Mouse (Mus musculus) T-helper 1 cell (primary cell): ENCODE measurements around the gene Gm10184.
"Not testable (repeated sequence)": the region's sequence is repeated elsewhere in the genome, so short reads cannot be mapped to it uniquely, and the experiment has no call there.

Source experiments
- in situ Hi-C: fragments of 300-600 bp; cut with MboI, MseI; formaldehyde crosslinking; loops from one replicate; pipeline ENCODE4 v1.15.1; 2025; ENCODE audit warnings: high pct_unique_total_duplicates

Gene Gm10184

DNA sequence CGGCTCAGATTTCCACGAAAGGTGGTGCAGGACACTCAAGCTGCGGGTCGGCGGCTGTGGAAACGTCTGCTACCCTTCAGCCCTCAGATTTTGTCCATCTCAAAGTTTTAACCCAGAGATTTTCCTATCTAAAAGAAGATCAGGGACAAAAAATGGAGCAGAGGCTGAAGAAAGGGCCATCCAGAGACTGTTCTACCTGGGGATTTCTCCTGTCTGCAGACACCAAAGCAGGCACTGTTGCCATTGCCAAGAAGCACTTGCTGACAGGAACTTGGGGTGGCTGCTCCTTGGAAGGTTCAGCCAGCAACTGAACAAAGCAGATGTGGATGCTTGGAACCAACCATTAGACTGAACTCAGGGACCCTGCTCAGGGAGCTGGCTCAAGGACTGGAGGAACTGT, at the start of gene Gm10184:
Gene Gm10184 (minus strand): TSS at position 101 of the 400 bp plus-strand sequence.
- in situ Hi-C loops: no loop called here

DNA sequence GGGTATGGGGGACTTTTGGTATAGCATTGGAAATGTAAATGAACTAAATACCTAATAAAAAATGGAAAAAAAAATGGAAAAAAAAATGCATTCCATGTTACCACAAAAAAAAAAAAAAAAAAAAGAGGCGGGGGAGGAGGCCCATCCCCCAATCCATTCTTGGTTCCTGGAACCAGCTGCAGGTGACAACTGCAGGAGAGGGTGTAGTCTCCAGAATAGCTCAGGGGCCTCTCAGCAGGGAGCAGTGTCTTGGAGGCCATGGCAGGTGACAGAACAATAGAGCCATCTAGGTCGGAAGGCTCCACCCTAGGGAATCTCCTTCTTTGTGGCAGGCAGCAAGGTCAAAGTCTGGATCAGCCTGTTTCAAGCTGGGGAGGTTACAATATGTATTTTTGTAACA, 23.7 kb upstream of the Gm10184 start:
- in situ Hi-C loops: no loop called here

DNA sequence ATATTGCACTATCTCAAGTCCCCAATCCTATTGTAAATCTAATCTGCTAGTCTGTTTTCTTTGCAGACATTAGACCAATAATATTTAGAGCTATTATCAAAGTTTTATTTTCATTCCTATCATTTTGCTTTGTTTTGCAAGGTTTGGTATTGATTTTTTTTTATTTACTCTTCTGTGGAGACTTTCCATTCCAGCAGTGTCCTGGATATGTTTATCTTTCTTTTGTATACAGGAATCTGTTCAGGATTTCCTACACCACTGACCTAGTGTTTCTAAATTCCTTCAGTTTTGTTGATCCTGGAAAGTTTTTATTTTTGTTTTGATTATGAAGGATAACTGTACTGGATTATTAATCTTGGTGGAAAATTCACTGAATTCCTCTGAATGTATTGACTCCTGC, 2.6 kb downstream of the Gm10184 start:
- in situ Hi-C loops: no loop called here

DNA sequence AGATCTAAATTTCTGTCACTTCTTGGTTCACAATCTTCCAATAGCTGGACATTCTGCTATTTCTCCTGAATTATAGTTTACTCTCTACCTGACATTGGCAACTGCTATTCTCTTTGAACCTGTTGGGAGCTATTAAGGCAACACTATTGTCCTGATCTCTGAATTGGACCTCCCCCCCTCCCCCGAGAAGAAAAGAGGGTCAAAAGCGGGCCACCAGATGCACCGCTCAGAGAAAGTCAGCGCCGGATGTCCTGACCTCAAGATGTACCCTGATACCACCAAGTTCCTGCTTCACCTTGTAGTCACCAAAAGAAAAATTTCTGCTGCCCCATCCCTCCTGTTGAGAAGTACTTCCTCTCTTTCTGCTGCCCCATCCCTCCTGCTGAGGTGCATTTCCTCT, 5.5 kb downstream of the Gm10184 start:
- in situ Hi-C loops: not testable (repeated sequence)

DNA sequence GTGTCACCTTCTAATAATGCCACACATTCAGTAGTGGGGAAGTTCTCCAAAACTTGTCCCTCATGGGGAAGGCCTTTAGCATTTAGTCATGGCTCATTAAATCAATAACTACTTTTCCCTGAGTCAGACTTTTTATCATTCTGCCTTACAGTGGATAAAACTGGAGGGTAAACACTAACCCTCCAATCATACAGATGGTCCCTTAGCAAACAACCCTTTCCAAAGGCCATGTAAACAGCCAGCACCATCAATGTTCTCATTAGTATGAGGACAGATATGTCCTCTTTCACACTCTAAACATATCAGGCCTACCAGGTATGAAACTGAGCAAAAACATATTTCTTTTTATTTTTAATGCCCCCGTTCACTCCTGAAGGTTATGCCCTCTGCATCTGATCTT, 7.5 kb downstream of the Gm10184 start:
- in situ Hi-C loops: no loop called here

DNA sequence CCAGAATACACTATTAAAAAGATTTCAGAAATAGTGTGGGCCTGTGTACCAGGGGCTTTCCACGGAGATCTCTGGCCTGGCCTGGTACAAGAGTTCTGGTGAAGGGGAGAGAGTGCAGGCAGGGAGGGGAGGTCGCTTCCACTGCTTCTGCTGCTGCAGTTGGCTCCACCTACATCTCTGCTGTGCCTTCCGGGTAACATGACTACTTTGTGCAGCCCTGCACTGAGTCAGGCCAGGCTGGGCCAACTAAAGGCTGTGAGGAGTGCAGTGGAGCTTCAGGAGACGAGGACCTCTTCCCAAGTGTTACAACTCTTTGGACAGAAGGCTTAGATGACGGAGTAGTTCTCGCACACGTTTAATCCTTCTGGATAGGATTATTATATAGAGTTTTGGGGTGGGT, 9.6 kb downstream of the Gm10184 start:
- in situ Hi-C loops: no loop called here

DNA sequence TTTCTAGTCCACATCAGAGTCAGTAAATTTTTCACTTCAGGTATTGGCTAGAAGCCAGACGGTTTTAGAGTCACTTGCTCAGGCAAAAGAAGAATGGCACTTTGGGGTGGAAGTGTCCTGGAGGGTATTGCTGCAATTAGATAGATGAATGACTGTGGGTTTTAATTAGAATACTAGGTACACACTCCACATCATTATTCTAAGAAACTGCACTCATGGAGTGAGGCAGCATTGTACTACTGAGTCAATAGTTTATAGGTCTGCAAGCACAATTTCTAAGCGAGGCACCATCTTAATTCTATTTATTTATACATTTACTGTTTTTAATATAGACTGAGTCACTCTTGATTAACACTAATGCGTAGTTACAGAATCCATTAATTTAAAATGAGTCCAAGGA, 10.4 kb downstream of the Gm10184 start:
- in situ Hi-C loops: no loop called here

DNA sequence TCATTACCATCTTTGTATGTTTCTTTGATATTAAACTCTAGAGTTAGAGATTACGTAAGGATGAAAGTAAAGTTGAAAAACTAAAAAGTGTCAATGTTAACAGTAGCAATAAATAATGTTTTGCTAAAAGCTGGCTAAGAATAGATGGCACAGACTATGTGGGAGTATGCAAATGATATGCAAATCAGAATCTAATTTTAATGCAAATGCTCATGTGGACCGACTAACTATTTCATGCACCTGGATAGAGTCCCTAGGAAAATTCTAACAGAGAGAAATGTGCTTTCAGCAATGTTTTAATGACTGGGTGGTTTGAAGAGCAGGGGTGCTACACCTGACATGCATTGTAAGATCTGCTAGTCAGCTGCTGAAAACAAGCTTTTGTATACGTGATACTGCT, 45.3 kb downstream of the Gm10184 start:
- in situ Hi-C loops: no loop called here
